Mouse (Mus musculus): ENCODE data around the gene Kdm4b.

Gene Kdm4b

GRCm38 (mm10) chr17:56382997-56383396 is 57.1 kb downstream of the Kdm4b start:
- DNase-seq (ENCODE audit: extremely low spot score, low spot score) = no peak

- DNase-seq (ENCODE audit: extremely low spot score, low spot score) = no peak
Measured at GRCm38 (mm10) chr17:56384903-56385302, 59.0 kb downstream of the Kdm4b start.

- no peak for DNase-seq (ENCODE audit: extremely low spot score, low spot score)
Measured at GRCm38 (mm10) chr17:56387612-56388011, 61.8 kb downstream of the Kdm4b start.

GRCm38 (mm10) chr17:56393238-56393637 is 67.4 kb downstream of the Kdm4b start:
- no peak for DNase-seq (ENCODE audit: extremely low spot score, low spot score)

- DNase-seq (ENCODE audit: extremely low spot score, low spot score) = no peak
Measured at GRCm38 (mm10) chr17:56393889-56394288, 68.0 kb downstream of the Kdm4b start.

GRCm38 (mm10) chr17:56396051-56396450 is 70.2 kb downstream of the Kdm4b start:
- DNase-seq (ENCODE audit: extremely low spot score, low spot score) = no peak

- no peak for DNase-seq (ENCODE audit: extremely low spot score, low spot score)
Measured at GRCm38 (mm10) chr17:56400221-56400620, 74.4 kb downstream of the Kdm4b start.

GRCm38 (mm10) chr17:56401051-56401521 is 75.2 kb downstream of the Kdm4b start:
- no peak for DNase-seq (ENCODE audit: extremely low spot score, low spot score)

GRCm38 (mm10) chr17:56405341-56405740 is 79.5 kb downstream of the Kdm4b start:
- no peak for DNase-seq (ENCODE audit: extremely low spot score, low spot score)

GRCm38 (mm10) chr17:56405856-56406840 is 80.3 kb downstream of the Kdm4b start:
- no peak for DNase-seq (ENCODE audit: extremely low spot score, low spot score)

GRCm38 (mm10) chr17:56406878-56407277 is 81.0 kb downstream of the Kdm4b start:
- DNase-seq (ENCODE audit: extremely low spot score, low spot score) = no peak

GRCm38 (mm10) chr17:56407379-56407778 is 81.5 kb downstream of the Kdm4b start:
- no peak for DNase-seq (ENCODE audit: extremely low spot score, low spot score)

GRCm38 (mm10) chr17:56408965-56409625 is 83.2 kb downstream of the Kdm4b start:
- no peak for DNase-seq (ENCODE audit: extremely low spot score, low spot score)

GRCm38 (mm10) chr17:56409759-56410158 is 83.9 kb downstream of the Kdm4b start:
- DNase-seq (ENCODE audit: extremely low spot score, low spot score) = no peak

- no peak for DNase-seq (ENCODE audit: extremely low spot score, low spot score)
Measured at GRCm38 (mm10) chr17:56411437-56411836, 85.6 kb downstream of the Kdm4b start.

GRCm38 (mm10) chr17:56413113-56413512 is 87.3 kb downstream of the Kdm4b start:
- DNase-seq (ENCODE audit: extremely low spot score, low spot score) = no peak

- no peak for DNase-seq (ENCODE audit: extremely low spot score, low spot score)
Measured at GRCm38 (mm10) chr17:56414785-56415184, 88.9 kb downstream of the Kdm4b start.

GRCm38 (mm10) chr17:56418304-56418703 is 92.4 kb downstream of the Kdm4b start:
- DNase-seq (ENCODE audit: extremely low spot score, low spot score) = no peak

- no peak for DNase-seq (ENCODE audit: extremely low spot score, low spot score)
Measured at GRCm38 (mm10) chr17:56420022-56420421, 94.2 kb downstream of the Kdm4b start.

GRCm38 (mm10) chr17:56424726-56425583 is 99.1 kb downstream of the Kdm4b start:
- DNase-seq (ENCODE audit: extremely low spot score, low spot score) = peak; percentile 71

GRCm38 (mm10) chr17:56425584-56425914 is 99.7 kb downstream of the Kdm4b start:
- DNase-seq (ENCODE audit: extremely low spot score, low spot score) = peak; percentile 88
